Mouse (Mus musculus): ENCODE measurements around the gene Nectin3. TPM values are rescaled to one million over a fixed set of nuclear protein-coding genes. Genes with fewer than 3 reads are reported as not detected.

Nectin3 gene
- polyA plus RNA-seq, 1 experiment from 2014 or later: 44.5 TPM

GRCm38 (mm10) chr16:46507260-46507943 is 9.1 kb upstream of the Nectin3 start:
- WGBS: 32% methylated on average over 3 of the region's 3 CpGs
- DNase-seq: peak; percentile 16
- Histone ChIP-seq H3K9me3 (ENCODE audit: low read depth, low read length) (no peaks in the 10 kb centered on the region), H3K4me2 (no peak overlapping the region), H3K4me3 (ENCODE audit: low read depth, low read length) (no peak overlapping the region), H3K36me3 (ENCODE audit: insufficient read depth) (no peaks in the 10 kb centered on the region), H3K4me1 (ENCODE audit: insufficient read depth) (no peaks in the 10 kb centered on the region), H3K9ac (no peak overlapping the region), H3K27ac (ENCODE audit: low read depth) (peak overlapping the region; percentile 76), H3K27me3 (ENCODE audit: insufficient read depth, low read length) (no peaks in the 10 kb centered on the region)
- peak; percentile 74 for ATAC-seq (ENCODE audit: insufficient read depth)
- no peak for TF ChIP-seq CTCF (IDR thresholded peaks at IDR 0.05; ENCODE audit: low read depth)

GRCm38 (mm10) chr16:46504006-46504405 is 5.7 kb upstream of the Nectin3 start:
- DNase-seq (no peak), ATAC-seq (ENCODE audit: insufficient read depth) (no peak)
- Histone ChIP-seq H3K4me2 (no peak overlapping the region), H3K9me3 (ENCODE audit: low read depth, low read length) (no peaks in the 10 kb centered on the region), H3K27ac (ENCODE audit: low read depth) (no peak overlapping the region), H3K9ac (no peak overlapping the region), H3K27me3 (ENCODE audit: insufficient read depth, low read length) (no peaks in the 10 kb centered on the region), H3K4me3 (ENCODE audit: low read depth, low read length) (no peak overlapping the region), H3K36me3 (ENCODE audit: insufficient read depth) (no peaks in the 10 kb centered on the region), H3K4me1 (ENCODE audit: insufficient read depth) (no peaks in the 10 kb centered on the region)
- no peak for TF ChIP-seq CTCF (IDR thresholded peaks at IDR 0.05; ENCODE audit: low read depth)
- WGBS: 76% methylated on average over 4 of the region's 4 CpGs

- Histone ChIP-seq H3K4me3 (ENCODE audit: low read depth, low read length) (no peak overlapping the region), H3K27ac (ENCODE audit: low read depth) (no peak overlapping the region), H3K9ac (no peak overlapping the region), H3K9me3 (ENCODE audit: low read depth, low read length) (no peaks in the 10 kb centered on the region), H3K4me2 (no peak overlapping the region), H3K36me3 (ENCODE audit: insufficient read depth) (no peaks in the 10 kb centered on the region), H3K27me3 (ENCODE audit: insufficient read depth, low read length) (no peaks in the 10 kb centered on the region), H3K4me1 (ENCODE audit: insufficient read depth) (peaks cover 4% of the 10 kb centered on the region; the same call in 1 of the 2 replicates)
- TF ChIP-seq CTCF (IDR thresholded peaks at IDR 0.05; ENCODE audit: low read depth): no peak
- DNase-seq (peak; percentile 50), ATAC-seq (ENCODE audit: insufficient read depth) (peak; percentile 36; the same call in 1 of the 2 replicates)
- WGBS: 62% methylated on average over 2 of the region's 2 CpGs
Observed at GRCm38 (mm10) chr16:46502311-46502710, 4.0 kb upstream of the Nectin3 start.

- H3K9me3 ChIP-seq (ENCODE audit: low read depth, low read length): no peaks in the 10 kb centered on the region
- WGBS: 78% methylated on average over 3 of the region's 3 CpGs
- H3K27ac ChIP-seq (ENCODE audit: low read depth): no peak overlapping the region
- no peak for TF ChIP-seq CTCF (IDR thresholded peaks at IDR 0.05; ENCODE audit: low read depth)
- no peaks in the 10 kb centered on the region for H3K36me3 ChIP-seq (ENCODE audit: insufficient read depth)
- no peak for DNase-seq
- no peaks in the 10 kb centered on the region for H3K27me3 ChIP-seq (ENCODE audit: insufficient read depth, low read length)
- no peak overlapping the region for H3K4me2 ChIP-seq
- no peak for ATAC-seq (ENCODE audit: insufficient read depth)
- no peak overlapping the region for H3K4me3 ChIP-seq (ENCODE audit: low read depth, low read length)
- H3K4me1 ChIP-seq (ENCODE audit: insufficient read depth): peaks cover 4% of the 10 kb centered on the region; the same call in 1 of the 2 replicates
- H3K9ac ChIP-seq: no peak overlapping the region
Observed at GRCm38 (mm10) chr16:46500759-46501158, 2.4 kb upstream of the Nectin3 start.

- Histone ChIP-seq H3K9ac (peak overlapping the region; percentile 67), H3K4me2 (peak overlapping the region; percentile 77), H3K27me3 (ENCODE audit: insufficient read depth, low read length) (no peaks in the 10 kb centered on the region), H3K27ac (ENCODE audit: low read depth) (peak overlapping the region; percentile 98), H3K9me3 (ENCODE audit: low read depth, low read length) (no peaks in the 10 kb centered on the region), H3K4me1 (ENCODE audit: insufficient read depth) (peaks cover 12% of the 10 kb centered on the region; the same call in 1 of the 2 replicates), H3K4me3 (ENCODE audit: low read depth, low read length) (peak overlapping the region; percentile 86), H3K36me3 (ENCODE audit: insufficient read depth) (no peaks in the 10 kb centered on the region)
- ATAC-seq (ENCODE audit: insufficient read depth) (no peak; the same call in 1 of the 2 replicates), DNase-seq (peak; percentile 61)
- under 1% methylated on average over 32 of the region's 32 CpGs for WGBS
- TF ChIP-seq CTCF (IDR thresholded peaks at IDR 0.05; ENCODE audit: low read depth): no peak
Observed at GRCm38 (mm10) chr16:46497686-46498420, 472 bp downstream of the Nectin3 start.

- peak overlapping the region; percentile 77 for H3K4me2 ChIP-seq
- H3K9ac ChIP-seq: peak overlapping the region; percentile 91
- TF ChIP-seq CTCF (IDR thresholded peaks at IDR 0.05; ENCODE audit: low read depth): no peak
- WGBS: under 1% methylated on average over 72 of the region's 78 CpGs
- no peaks in the 10 kb centered on the region for H3K9me3 ChIP-seq (ENCODE audit: low read depth, low read length)
- H3K4me1 ChIP-seq (ENCODE audit: insufficient read depth): peaks cover 12% of the 10 kb centered on the region; the same call in 1 of the 2 replicates
- no peaks in the 10 kb centered on the region for H3K36me3 ChIP-seq (ENCODE audit: insufficient read depth)
- H3K4me3 ChIP-seq (ENCODE audit: low read depth, low read length): peak overlapping the region; percentile 86
- H3K27me3 ChIP-seq (ENCODE audit: insufficient read depth, low read length): no peaks in the 10 kb centered on the region
- ATAC-seq (ENCODE audit: insufficient read depth) (peak; percentile 97), DNase-seq (peak; percentile 97)
- H3K27ac ChIP-seq (ENCODE audit: low read depth): peak overlapping the region; percentile 98
Observed at GRCm38 (mm10) chr16:46496889-46497685, 1.2 kb downstream of the Nectin3 start.

Measured in lung, embryonic 14.5 days (tissue).